Mouse (Mus musculus): Measurements from ENCODE around the gene Gp2.

DNA sequence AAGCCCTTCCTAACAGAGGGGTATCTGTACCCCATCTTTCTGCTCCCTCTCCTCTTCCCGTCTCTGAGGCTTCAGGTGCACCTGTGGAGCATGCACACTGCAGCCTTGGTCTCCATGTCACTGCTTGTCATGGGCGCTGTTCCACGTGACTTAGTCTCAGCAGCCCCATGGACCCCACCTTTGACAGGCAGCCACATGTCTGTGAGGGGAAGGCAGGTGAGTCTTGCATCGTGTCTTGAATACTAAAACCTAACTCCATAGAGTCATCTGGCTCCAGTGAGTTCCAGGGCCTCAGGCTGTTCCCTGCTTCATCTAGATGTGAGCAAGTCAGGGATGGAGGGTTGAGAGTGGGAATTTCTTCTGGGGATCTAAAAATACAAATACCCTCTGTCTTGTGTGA, 25.1 kb upstream of the Gp2 start:
- TF ChIP-seq GATA1 (IDR thresholded peaks at IDR 0.05; ENCODE audit: low read length) (no peak), TAL1 (IDR thresholded peaks at IDR 0.05; ENCODE audit: low read length) (no peak)

Measured in erythroblast, embryonic 14.5 days (primary cell).